Mouse (Mus musculus): Measurements from ENCODE around the gene Col4a3bp.

- TF ChIP-seq EP300 (IDR thresholded peaks at IDR 0.05; ENCODE audit: insufficient read depth, low read depth, low read length) (no peak), CTCF (IDR thresholded peaks at IDR 0.05; ENCODE audit: low read depth, low read length) (no peak), POLR2A (IDR thresholded peaks at IDR 0.05; ENCODE audit: insufficient read depth, low read length) (no peak)
Measured at GRCm38 (mm10) chr13:96542901-96543891, 778 bp downstream of the Col4a3bp start.
